Mouse (Mus musculus): ENCODE results near the gene Rad51b. TPM values are rescaled to one million over a fixed set of nuclear protein-coding genes. Genes with fewer than 3 reads are reported as not detected.

Rad51b gene
- polyA plus RNA-seq, 1 experiment from 2014 or later: 7.7 TPM

- WGBS: 81% methylated on average over 17 of the region's 17 CpGs
- H3K27me3 ChIP-seq: no peaks in the 10 kb centered on the region
- H3K4me3 ChIP-seq (replicated peaks): no peak overlapping the region
- no peak overlapping the region for H3K4me2 ChIP-seq
- no peak for ATAC-seq (ENCODE audit: low FRiP score)
- H3K36me3 ChIP-seq (replicated peaks): no peaks in the 10 kb centered on the region
- no peaks in the 10 kb centered on the region for H3K4me1 ChIP-seq
- no peaks in the 10 kb centered on the region for H3K9me3 ChIP-seq
- H3K9ac ChIP-seq: no peak overlapping the region
- H3K27ac ChIP-seq: no peak overlapping the region
These were observed 191.6 kb downstream of the Rad51b start for GRCm38 (mm10) chr12:79488590-79489242.

GRCm38 (mm10) chr12:79490626-79491025 lies 193.5 kb downstream of the Rad51b start:
- WGBS: 80% methylated on average over 5 of the region's 5 CpGs
- Histone ChIP-seq H3K27ac (no peak overlapping the region), H3K36me3 (replicated peaks) (no peaks in the 10 kb centered on the region), H3K4me2 (no peak overlapping the region), H3K27me3 (no peaks in the 10 kb centered on the region), H3K4me3 (replicated peaks) (no peak overlapping the region), H3K9me3 (no peaks in the 10 kb centered on the region), H3K9ac (no peak overlapping the region), H3K4me1 (no peaks in the 10 kb centered on the region)
- ATAC-seq (ENCODE audit: low FRiP score): no peak

GRCm38 (mm10) chr12:79492175-79492574 lies 195.1 kb downstream of the Rad51b start:
- H3K27me3 ChIP-seq: no peaks in the 10 kb centered on the region
- H3K9ac ChIP-seq: no peak overlapping the region
- no peaks in the 10 kb centered on the region for H3K9me3 ChIP-seq
- no peaks in the 10 kb centered on the region for H3K4me1 ChIP-seq
- H3K4me2 ChIP-seq: no peak overlapping the region
- ATAC-seq (ENCODE audit: low FRiP score): no peak
- no peak overlapping the region for H3K4me3 ChIP-seq (replicated peaks)
- no peaks in the 10 kb centered on the region for H3K36me3 ChIP-seq (replicated peaks)
- 92% methylated on average over 4 of the region's 4 CpGs for WGBS
- no peak overlapping the region for H3K27ac ChIP-seq

- no peak overlapping the region for H3K4me2 ChIP-seq
- 89% methylated on average over 4 of the region's 4 CpGs for WGBS
- no peaks in the 10 kb centered on the region for H3K36me3 ChIP-seq (replicated peaks)
- ATAC-seq (ENCODE audit: low FRiP score): no peak
- no peak overlapping the region for H3K9ac ChIP-seq
- H3K4me1 ChIP-seq: no peaks in the 10 kb centered on the region
- no peaks in the 10 kb centered on the region for H3K27me3 ChIP-seq
- H3K27ac ChIP-seq: no peak overlapping the region
- H3K4me3 ChIP-seq (replicated peaks): no peak overlapping the region
- H3K9me3 ChIP-seq: no peaks in the 10 kb centered on the region
These were observed 195.5 kb downstream of the Rad51b start for GRCm38 (mm10) chr12:79492613-79493012.

- ATAC-seq (ENCODE audit: low FRiP score): no peak
These were observed 196.4 kb downstream of the Rad51b start for GRCm38 (mm10) chr12:79493481-79493880.

GRCm38 (mm10) chr12:79498326-79498725 lies 201.2 kb downstream of the Rad51b start:
- no peak overlapping the region for H3K27ac ChIP-seq
- no peaks in the 10 kb centered on the region for H3K9me3 ChIP-seq
- H3K36me3 ChIP-seq (replicated peaks): no peaks in the 10 kb centered on the region
- no peak for ATAC-seq (ENCODE audit: low FRiP score)
- H3K4me2 ChIP-seq: no peak overlapping the region
- peaks cover 7% of the 10 kb centered on the region; the same call in 1 of the 2 replicates for H3K4me1 ChIP-seq
- H3K9ac ChIP-seq: no peak overlapping the region
- H3K27me3 ChIP-seq: no peaks in the 10 kb centered on the region
- no peak overlapping the region for H3K4me3 ChIP-seq (replicated peaks)
- WGBS: 77% methylated on average over 1 of the region's 1 CpGs

More at GRCm38 (mm10) chr12:79493481-79493880, 196.4 kb downstream of the Rad51b start:
- Histone ChIP-seq H3K4me2 (no peak overlapping the region), H3K4me3 (replicated peaks) (no peak overlapping the region), H3K9ac (no peak overlapping the region), H3K9me3 (no peaks in the 10 kb centered on the region), H3K36me3 (replicated peaks) (no peaks in the 10 kb centered on the region), H3K27me3 (no peaks in the 10 kb centered on the region), H3K27ac (no peak overlapping the region), H3K4me1 (no peaks in the 10 kb centered on the region)
- WGBS: 82% methylated on average over 2 of the region's 2 CpGs

GRCm38 (mm10) chr12:79499809-79500208 lies 202.7 kb downstream of the Rad51b start:
- H3K27me3 ChIP-seq: no peaks in the 10 kb centered on the region
- no peak for ATAC-seq (ENCODE audit: low FRiP score)
- no peak overlapping the region for H3K4me2 ChIP-seq
- peaks cover 20% of the 10 kb centered on the region for H3K4me1 ChIP-seq
- WGBS: 93% methylated on average over 5 of the region's 5 CpGs
- no peaks in the 10 kb centered on the region for H3K36me3 ChIP-seq (replicated peaks)
- no peak overlapping the region for H3K9ac ChIP-seq
- H3K9me3 ChIP-seq: no peaks in the 10 kb centered on the region
- H3K27ac ChIP-seq: no peak overlapping the region
- no peak overlapping the region for H3K4me3 ChIP-seq (replicated peaks)

- no peak overlapping the region for H3K27ac ChIP-seq
- no peak overlapping the region for H3K9ac ChIP-seq
- no peaks in the 10 kb centered on the region for H3K9me3 ChIP-seq
- WGBS: 75% methylated on average over 3 of the region's 3 CpGs
- H3K4me1 ChIP-seq: peaks cover 33% of the 10 kb centered on the region
- H3K4me3 ChIP-seq (replicated peaks): no peak overlapping the region
- H3K36me3 ChIP-seq (replicated peaks): no peaks in the 10 kb centered on the region
- no peaks in the 10 kb centered on the region for H3K27me3 ChIP-seq
- no peak overlapping the region for H3K4me2 ChIP-seq
- ATAC-seq (ENCODE audit: low FRiP score): no peak
These were observed 204.8 kb downstream of the Rad51b start for GRCm38 (mm10) chr12:79501877-79502276.

- WGBS: 89% methylated on average over 11 of the region's 11 CpGs
- no peak overlapping the region for H3K9ac ChIP-seq
- peak overlapping the region; percentile 79 for H3K27ac ChIP-seq
- no peak overlapping the region for H3K4me2 ChIP-seq
- no peak for ATAC-seq (ENCODE audit: low FRiP score)
- H3K4me3 ChIP-seq (replicated peaks): no peak overlapping the region
- H3K36me3 ChIP-seq (replicated peaks): no peaks in the 10 kb centered on the region
- H3K4me1 ChIP-seq: peaks cover 41% of the 10 kb centered on the region
- H3K9me3 ChIP-seq: no peaks in the 10 kb centered on the region
- H3K27me3 ChIP-seq: no peaks in the 10 kb centered on the region
These were observed 205.9 kb downstream of the Rad51b start for GRCm38 (mm10) chr12:79502862-79503581.

- Histone ChIP-seq H3K36me3 (replicated peaks) (no peaks in the 10 kb centered on the region), H3K9me3 (no peaks in the 10 kb centered on the region), H3K9ac (no peak overlapping the region), H3K27ac (peak overlapping the region; percentile 79), H3K4me3 (replicated peaks) (no peak overlapping the region), H3K4me1 (peaks cover 41% of the 10 kb centered on the region), H3K4me2 (no peak overlapping the region), H3K27me3 (no peaks in the 10 kb centered on the region)
- 62% methylated on average over 3 of the region's 3 CpGs for WGBS
- ATAC-seq (ENCODE audit: low FRiP score): peak; percentile 95
These were observed 206.8 kb downstream of the Rad51b start for GRCm38 (mm10) chr12:79503582-79504515.

GRCm38 (mm10) chr12:79504641-79505040 lies 207.6 kb downstream of the Rad51b start:
- Histone ChIP-seq H3K4me3 (replicated peaks) (no peak overlapping the region), H3K9ac (no peak overlapping the region), H3K4me1 (peaks cover 41% of the 10 kb centered on the region), H3K9me3 (no peaks in the 10 kb centered on the region), H3K4me2 (no peak overlapping the region), H3K27ac (peak overlapping the region; percentile 79), H3K36me3 (replicated peaks) (no peaks in the 10 kb centered on the region), H3K27me3 (no peaks in the 10 kb centered on the region)
- ATAC-seq (ENCODE audit: low FRiP score): peak; percentile 31; the same call in 1 of the 2 replicates
- WGBS: 12% methylated on average over 1 of the region's 1 CpGs

- Histone ChIP-seq H3K27me3 (no peaks in the 10 kb centered on the region), H3K36me3 (replicated peaks) (no peaks in the 10 kb centered on the region), H3K9ac (no peak overlapping the region), H3K4me2 (no peak overlapping the region), H3K9me3 (no peaks in the 10 kb centered on the region), H3K4me3 (replicated peaks) (no peak overlapping the region), H3K4me1 (peaks cover 46% of the 10 kb centered on the region), H3K27ac (no peak overlapping the region)
- WGBS: 72% methylated on average over 4 of the region's 4 CpGs
- ATAC-seq (ENCODE audit: low FRiP score): no peak
These were observed 209.3 kb downstream of the Rad51b start for GRCm38 (mm10) chr12:79506421-79506820.

All from forebrain, embryonic 12.5 days (tissue).